Mouse (Mus musculus) forebrain, embryonic 10.5 days (tissue): ENCODE results near the gene Ucp3. TPM values are rescaled to one million over a fixed set of nuclear protein-coding genes. Genes with fewer than 3 reads are reported as not detected.
A peak's percentile ranks its signal among the peaks of the same experiment; 100 is the strongest.

Experiments used
- DNase-seq: peaks from one replicate; pipeline ENCODE4 v3.0.0-alpha.2; 2017; ENCODE audit warnings: low spot score; ENCODE audit errors: extremely low spot score
- H3K27ac ChIP-seq: fragments of 300-500 bp; sonication (generic); 2 replicates; pipeline ENCODE4 v1.5.1; 2016; ENCODE audit warnings: mild to moderate bottlenecking
- H3K27me3 ChIP-seq: fragments of 300-500 bp; sonication (generic); 2 replicates; pipeline ENCODE4 v1.6.1; 2016; ENCODE audit warnings: mild to moderate bottlenecking; ENCODE audit not compliant: poor library complexity, severe bottlenecking
- H3K36me3 ChIP-seq: fragments of 300-500 bp; sonication (generic); replicated peaks from 2 replicates; pipeline ENCODE4 v1.6.1; 2016; ENCODE audit warnings: mild to moderate bottlenecking, moderate library complexity
- H3K4me1 ChIP-seq: fragments of 300-500 bp; sonication (generic); 2 replicates; pipeline ENCODE4 v1.6.1; 2016
- H3K4me3 ChIP-seq: fragments of 300-500 bp; sonication (generic); 2 replicates; pipeline ENCODE4 v1.5.1; 2016; ENCODE audit warnings: mild to moderate bottlenecking, moderate library complexity
- H3K9me3 ChIP-seq: fragments of 300-500 bp; sonication (generic); 2 replicates; pipeline ENCODE4 v1.6.1; 2016; ENCODE audit warnings: mild to moderate bottlenecking, moderate library complexity
- WGBS: fragments of 180-500 bp; shearing (Covaris S2); methylation state at CpG from one replicate; pipeline ENCODE4 v1.1.7; 2016; 5-methylcytosine and 5-hydroxymethylcytosine counted together
- polyA plus RNA-seq: library from polyadenylated mRNA; unstranded; fragments of >200 nt; fragmentation: Nextera tagmentation; extraction: Ambion mirVana; gene quantifications from 2 replicates; pipeline ENCODE4 v1.2.1, GENCODE M21; 2016

The Ucp3 gene
- polyA plus RNA-seq, 1 experiment from 2014 or later, result not detected

DNA sequence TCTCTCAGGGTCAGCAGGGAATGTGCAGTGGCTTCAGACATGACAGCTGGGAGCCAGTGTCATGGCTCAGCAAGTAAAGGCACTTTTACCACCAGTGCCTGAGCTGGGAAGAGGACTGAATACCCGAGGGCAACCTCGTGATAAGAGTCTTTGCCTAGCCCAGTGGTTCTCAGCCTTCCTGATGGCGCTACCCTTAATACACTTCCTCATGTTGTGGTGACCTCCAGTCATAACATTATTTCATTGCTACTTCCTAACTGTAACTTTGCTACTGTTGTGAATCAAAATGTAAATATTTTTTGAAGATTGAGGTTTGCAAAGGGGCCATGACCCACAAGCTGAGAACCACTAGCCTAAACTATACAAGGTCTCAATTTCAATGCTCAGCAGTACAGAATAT is 35.9 kb downstream of the Ucp3 start:
- no peaks in the 10 kb centered on the region for H3K27me3 ChIP-seq
- H3K27ac ChIP-seq, result no peak overlapping the region
- H3K4me3 ChIP-seq, result no peak overlapping the region
- no peaks in the 10 kb centered on the region for H3K4me1 ChIP-seq
- H3K36me3 ChIP-seq, result no peaks in the 10 kb centered on the region
- no peaks in the 10 kb centered on the region for H3K9me3 ChIP-seq
- DNase-seq, result no peak
- WGBS, result 77% methylated on average over 3 of the region's 3 CpGs

DNA sequence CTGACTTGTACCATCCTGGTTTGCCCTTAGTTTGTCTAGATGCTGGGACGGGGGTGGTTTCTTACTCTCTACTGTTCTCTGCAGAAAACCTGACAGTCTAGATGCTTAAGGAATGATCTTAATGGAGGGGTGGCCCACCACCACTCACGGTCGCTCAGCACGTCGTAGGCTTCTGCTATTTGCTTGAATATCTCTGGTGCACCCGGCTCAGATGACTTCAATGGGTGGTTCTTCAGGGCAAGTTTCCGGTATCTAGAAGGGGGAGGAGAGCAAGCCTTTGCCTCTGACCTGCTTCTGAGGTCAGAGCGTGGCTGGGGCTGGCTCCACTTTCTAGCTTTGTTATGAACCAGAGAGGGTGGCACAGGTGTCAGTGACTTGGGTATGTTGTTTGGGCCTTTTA is 38.8 kb downstream of the Ucp3 start:
- Histone ChIP-seq H3K4me1 (0 out of 2 replicates have a peak, but pooled peaks cover 5% of the 10 kb centered on the region), H3K4me3 (no peak overlapping the region), H3K36me3 (no peaks in the 10 kb centered on the region)

DNA sequence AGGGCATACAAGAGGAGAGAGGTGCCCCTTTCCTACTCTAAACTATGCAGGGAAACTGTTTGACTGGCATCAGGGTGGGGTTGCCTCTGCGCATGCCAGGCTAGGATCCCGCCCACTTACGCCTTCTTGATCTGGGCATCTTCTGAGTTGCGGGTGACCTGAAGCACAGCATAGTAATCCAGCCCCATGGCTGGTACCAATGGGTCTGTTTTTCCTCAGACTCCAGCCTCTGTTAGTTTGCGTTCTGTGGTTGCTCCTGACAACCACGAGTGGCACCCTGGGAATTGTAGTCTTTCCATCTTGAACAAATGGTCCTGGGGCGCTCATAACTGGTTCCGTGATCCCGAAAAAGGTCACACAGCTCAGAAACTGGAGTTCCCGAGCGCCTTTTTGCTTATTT is 41.8 kb downstream of the Ucp3 start, which contains the start of gene Dnajb13:
Gene Dnajb13 (minus strand): TSS at position 388 of the 400 bp plus-strand sequence.
- Histone ChIP-seq H3K4me1 (0 out of 2 replicates have a peak, but pooled peaks cover 5% of the 10 kb centered on the region), H3K27me3 (no peaks in the 10 kb centered on the region), H3K36me3 (no peaks in the 10 kb centered on the region), H3K4me3 (no peak within 1 kb of the TSS), H3K27ac (no peak within 1 kb of the TSS), H3K9me3 (no peaks in the 10 kb centered on the region)
- DNase-seq, result no peak
- 49% methylated on average over 11 of the region's 11 CpGs for WGBS

More for the DNA sequence above, 38.8 kb downstream of the Ucp3 start:
- no peak overlapping the region for H3K27ac ChIP-seq
- no peaks in the 10 kb centered on the region for H3K9me3 ChIP-seq
- WGBS, result 81% methylated on average over 8 of the region's 8 CpGs
- DNase-seq, result no peak
- no peaks in the 10 kb centered on the region for H3K27me3 ChIP-seq

- 67% methylated on average over 7 of the region's 7 CpGs for WGBS
- H3K4me3 ChIP-seq, result no peak overlapping the region
Measured at GRCm38 (mm10) chr7:100520204-100520603, 47.4 kb downstream of the Ucp3 start.

DNA sequence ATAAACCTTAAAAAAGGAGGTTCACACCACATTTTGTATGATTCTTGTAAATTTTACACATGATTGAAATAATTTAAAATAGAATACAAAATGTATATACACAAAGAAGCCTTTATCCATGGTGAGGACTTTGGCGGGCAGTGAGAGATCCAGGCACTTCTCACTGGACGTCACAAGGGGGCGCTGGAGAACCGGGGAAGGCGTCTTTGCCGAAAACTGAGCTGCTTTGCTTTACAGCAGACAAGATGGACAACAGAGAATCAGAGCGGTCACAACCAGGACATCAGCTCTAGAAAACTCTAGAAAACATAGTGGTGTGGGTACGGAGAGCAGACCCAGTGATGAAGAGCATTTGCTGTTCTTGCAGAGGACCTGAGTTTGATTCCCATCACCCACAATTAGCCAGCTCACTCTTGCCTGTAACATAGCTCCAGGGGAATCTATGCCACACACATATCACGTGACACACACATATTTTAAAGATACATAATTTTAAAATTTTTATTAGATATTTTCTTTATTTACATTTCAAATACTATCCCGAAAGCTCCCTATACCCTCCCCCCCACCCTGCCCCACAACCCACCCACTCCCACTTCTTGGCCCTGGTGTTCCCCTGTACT is 48.0 kb downstream of the Ucp3 start:
- Histone ChIP-seq H3K36me3 (no peaks in the 10 kb centered on the region), H3K27ac (no peak overlapping the region), H3K4me3 (no peak overlapping the region), H3K27me3 (no peaks in the 10 kb centered on the region), H3K4me1 (no peaks in the 10 kb centered on the region), H3K9me3 (no peaks in the 10 kb centered on the region)
- WGBS, result 25% methylated on average over 10 of the region's 10 CpGs
- DNase-seq, result peak; percentile 84

More at GRCm38 (mm10) chr7:100520204-100520603, 47.4 kb downstream of the Ucp3 start:
- Histone ChIP-seq H3K27me3 (no peaks in the 10 kb centered on the region), H3K4me1 (no peaks in the 10 kb centered on the region), H3K9me3 (no peaks in the 10 kb centered on the region), H3K36me3 (no peaks in the 10 kb centered on the region), H3K27ac (no peak overlapping the region)
- DNase-seq, result no peak

DNA sequence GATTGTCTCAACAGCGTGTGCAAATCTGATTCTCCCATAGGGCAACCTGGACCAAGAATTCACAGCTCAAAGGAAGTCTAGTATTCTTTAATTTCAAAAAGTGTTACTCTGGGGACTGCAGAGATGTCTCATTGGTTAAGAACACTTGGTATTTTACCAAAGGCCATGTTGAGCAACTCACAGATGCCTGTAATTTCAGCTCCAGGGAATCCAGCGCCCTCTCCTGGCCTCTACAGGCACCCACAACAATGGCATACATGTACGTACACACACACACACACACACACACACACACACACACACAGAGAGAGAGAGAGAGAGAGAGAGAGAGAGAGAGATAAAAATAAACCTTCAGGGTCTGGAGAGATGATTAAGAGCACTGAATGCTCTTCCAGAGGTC is 49.4 kb downstream of the Ucp3 start:
- WGBS, result 72% methylated on average over 3 of the region's 3 CpGs
- no peaks in the 10 kb centered on the region for H3K27me3 ChIP-seq
- H3K9me3 ChIP-seq, result no peaks in the 10 kb centered on the region
- H3K27ac ChIP-seq, result no peak overlapping the region
- H3K4me1 ChIP-seq, result no peaks in the 10 kb centered on the region
- no peak for DNase-seq
- no peak overlapping the region for H3K4me3 ChIP-seq
- H3K36me3 ChIP-seq, result no peaks in the 10 kb centered on the region

DNA sequence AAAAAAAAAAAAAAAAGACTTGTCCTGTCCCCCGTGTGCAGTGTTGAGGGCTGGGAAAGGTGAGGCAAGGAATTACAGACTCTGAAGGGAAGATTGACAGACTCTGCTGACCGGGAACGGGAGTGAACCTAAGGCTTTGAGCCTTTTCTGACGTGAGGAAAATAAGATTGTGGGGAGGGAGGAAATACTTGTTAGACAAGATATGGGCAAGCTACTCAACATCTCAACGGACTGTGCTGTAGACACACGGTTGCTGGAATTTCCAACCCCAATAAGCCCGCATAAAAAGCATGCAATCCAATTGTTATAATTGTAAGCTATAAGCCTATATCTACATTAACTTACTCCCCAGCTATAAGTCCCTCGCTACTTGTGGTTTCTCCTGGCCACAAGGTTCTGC is 51.9 kb downstream of the Ucp3 start:
- H3K27ac ChIP-seq, result no peak overlapping the region
- no peaks in the 10 kb centered on the region for H3K9me3 ChIP-seq
- H3K4me3 ChIP-seq, result no peak overlapping the region
- 80% methylated on average over 8 of the region's 8 CpGs for WGBS
- no peaks in the 10 kb centered on the region for H3K36me3 ChIP-seq
- H3K27me3 ChIP-seq, result no peaks in the 10 kb centered on the region
- H3K4me1 ChIP-seq, result no peaks in the 10 kb centered on the region
- no peak for DNase-seq

GRCm38 (mm10) chr7:100530766-100531165 is 58.0 kb downstream of the Ucp3 start:
- Histone ChIP-seq H3K4me3 (no peak overlapping the region), H3K27me3 (no peaks in the 10 kb centered on the region), H3K9me3 (no peaks in the 10 kb centered on the region), H3K4me1 (no peaks in the 10 kb centered on the region), H3K27ac (no peak overlapping the region), H3K36me3 (no peaks in the 10 kb centered on the region)
- no peak for DNase-seq
- WGBS, result 92% methylated on average over 5 of the region's 5 CpGs

DNA sequence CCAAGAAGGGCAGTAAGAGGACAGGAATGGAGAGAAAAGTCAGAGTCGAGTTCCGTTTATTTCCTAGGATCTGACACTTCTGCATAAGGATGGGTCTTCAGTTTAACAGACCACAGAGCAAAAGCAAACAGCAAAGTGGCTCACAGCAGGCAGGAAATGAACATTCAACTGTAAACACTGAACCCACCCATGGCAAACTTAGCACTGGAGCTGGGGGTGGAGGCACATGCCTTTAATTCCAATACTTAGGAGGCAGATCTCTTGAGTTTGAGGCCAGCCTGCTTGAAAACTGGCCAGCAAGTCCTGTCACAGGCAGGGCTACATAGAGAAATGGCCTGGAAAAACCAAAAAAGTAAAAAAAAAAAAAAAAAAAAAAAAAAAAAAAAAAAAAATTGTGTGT is 60.7 kb downstream of the Ucp3 start:
- no peak for DNase-seq
- Histone ChIP-seq H3K27ac (no peak overlapping the region), H3K27me3 (no peaks in the 10 kb centered on the region), H3K4me1 (peaks cover 14% of the 10 kb centered on the region), H3K4me3 (no peak overlapping the region), H3K9me3 (no peaks in the 10 kb centered on the region), H3K36me3 (no peaks in the 10 kb centered on the region)
- 83% methylated on average over 2 of the region's 2 CpGs for WGBS

DNA sequence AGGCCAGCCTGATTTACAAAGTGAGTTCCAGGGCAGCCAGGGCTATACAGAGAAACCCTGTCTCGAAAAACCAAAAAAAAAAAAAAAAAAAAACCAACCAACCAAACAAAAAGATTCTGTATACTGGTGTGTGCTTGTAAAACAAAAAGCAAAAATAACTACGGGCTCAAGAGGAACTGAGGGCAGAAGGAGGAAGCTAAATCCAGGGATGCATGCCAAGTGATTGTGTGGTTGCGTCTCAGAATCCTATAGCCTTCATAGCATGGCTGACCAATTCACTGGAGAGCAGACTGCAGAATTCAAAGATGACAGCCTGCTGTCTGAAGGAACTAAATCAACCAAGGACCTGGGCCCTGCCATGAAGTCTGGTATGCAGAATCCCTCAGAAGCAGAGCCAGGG is 61.4 kb downstream of the Ucp3 start:
- no peaks in the 10 kb centered on the region for H3K27me3 ChIP-seq
- no peak overlapping the region for H3K27ac ChIP-seq
- no peak overlapping the region for H3K4me3 ChIP-seq
- no peak for DNase-seq
- H3K36me3 ChIP-seq, result peaks cover 6% of the 10 kb centered on the region
- peaks cover 14% of the 10 kb centered on the region for H3K4me1 ChIP-seq
- 91% methylated on average over 3 of the region's 3 CpGs for WGBS
- H3K9me3 ChIP-seq, result no peaks in the 10 kb centered on the region

DNA sequence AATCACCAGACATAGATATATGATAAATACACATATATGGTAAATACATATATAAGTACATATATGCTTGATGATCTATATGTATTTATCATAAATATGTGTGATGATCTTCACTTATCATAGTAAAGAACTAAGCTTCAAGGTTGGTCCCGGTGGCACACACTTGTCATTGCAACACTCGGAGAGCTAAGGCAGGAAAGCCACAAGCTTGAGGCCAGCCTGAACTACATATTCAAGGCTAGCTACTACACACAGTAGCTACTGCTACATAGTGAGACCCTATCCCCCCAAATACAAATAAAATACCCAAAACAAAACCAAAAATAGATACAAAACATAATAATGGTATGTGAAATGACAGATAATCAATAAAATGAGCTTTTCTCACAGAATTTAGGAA is 63.0 kb downstream of the Ucp3 start:
- WGBS, result 87% methylated on average over 2 of the region's 2 CpGs
- H3K9me3 ChIP-seq, result no peaks in the 10 kb centered on the region
- H3K27ac ChIP-seq, result no peak overlapping the region
- no peaks in the 10 kb centered on the region for H3K27me3 ChIP-seq
- no peak for DNase-seq
- peak overlapping the region; percentile 71; the same call in 1 of the 2 replicates for H3K4me3 ChIP-seq
- peaks cover 14% of the 10 kb centered on the region for H3K4me1 ChIP-seq
- peaks cover 18% of the 10 kb centered on the region for H3K36me3 ChIP-seq
